Mouse (Mus musculus): ENCODE data around the gene Spef1. TPM values are rescaled to one million over a fixed set of nuclear protein-coding genes. Genes with fewer than 3 reads are reported as not detected.

Gene Spef1
- total RNA-seq, 2 experiments from 2014 or later = 0.84 to 1.4 TPM

DNA sequence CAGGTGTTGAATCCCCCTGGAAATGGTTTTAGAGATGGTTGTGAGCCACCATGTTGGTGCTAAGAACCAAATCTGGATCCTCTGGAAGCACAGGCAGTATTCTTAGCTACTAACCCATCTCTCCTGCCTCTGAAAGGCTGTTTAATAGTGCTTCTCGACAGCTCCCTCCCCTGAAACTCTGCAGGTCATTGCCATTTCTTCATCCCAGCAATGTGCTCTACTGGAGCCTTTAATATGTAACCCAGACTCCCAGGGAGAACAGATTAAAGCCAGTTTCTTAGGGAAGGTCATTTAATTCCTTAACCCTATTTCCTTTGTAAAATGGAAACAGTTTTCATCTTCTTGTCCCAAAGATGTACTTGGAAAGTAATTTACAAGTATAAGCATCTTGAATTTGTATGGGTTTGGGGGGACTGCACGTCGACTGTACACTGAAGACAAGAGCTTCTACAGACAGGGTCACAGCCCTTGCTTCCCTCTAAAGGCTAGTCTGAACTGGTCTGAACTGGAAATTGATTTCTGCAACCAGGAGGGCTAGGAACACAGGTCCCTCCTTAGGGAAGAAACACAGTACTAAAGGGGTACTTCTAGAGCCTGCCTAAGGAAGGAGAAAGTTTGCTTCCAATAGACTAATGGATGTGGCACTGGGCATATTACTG, 11.7 kb downstream of the Spef1 start:
- no peak for DNase-seq (ENCODE audit: low spot score)

DNA sequence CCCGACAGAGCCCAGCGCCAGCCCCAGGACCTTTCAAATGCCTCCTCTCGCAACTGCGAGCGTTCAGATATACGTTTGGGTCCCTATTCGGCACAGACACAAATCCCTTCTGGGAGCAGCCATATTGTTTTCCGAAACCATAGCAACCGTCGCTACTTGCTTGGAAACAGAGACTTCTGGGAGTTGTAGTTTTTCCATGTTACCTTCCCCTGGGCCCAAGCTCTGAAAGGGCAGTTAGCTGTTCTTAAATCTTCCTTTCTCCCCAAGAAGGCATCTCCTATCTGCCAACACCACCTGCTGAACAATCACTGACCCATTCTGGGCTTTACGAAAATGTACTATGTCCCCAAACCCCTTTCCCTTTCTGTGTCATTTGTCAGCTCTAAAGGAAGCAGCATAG, 12.4 kb downstream of the Spef1 start:
- DNase-seq (ENCODE audit: low spot score) = peak; percentile 81

DNA sequence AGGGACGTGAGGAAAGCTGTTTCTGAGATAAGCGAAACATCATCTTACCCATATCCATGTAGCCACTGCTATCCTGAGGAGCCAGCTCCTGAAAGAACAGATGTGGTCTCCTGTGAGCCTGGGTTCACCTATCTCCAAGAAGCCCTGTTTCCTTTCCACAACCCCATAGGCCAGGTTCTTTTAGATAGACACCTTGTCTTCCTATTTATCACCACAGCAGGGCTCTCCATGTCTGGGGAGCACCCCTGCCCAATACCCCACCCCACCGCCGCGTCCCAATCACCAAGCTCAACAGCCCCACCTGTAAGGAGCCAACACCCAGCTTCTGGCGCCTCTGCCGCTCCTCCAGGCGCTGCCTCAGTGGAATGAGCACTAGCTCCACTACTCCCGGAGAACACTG, 14.8 kb downstream of the Spef1 start:
- DNase-seq (ENCODE audit: low spot score) = no peak

DNA sequence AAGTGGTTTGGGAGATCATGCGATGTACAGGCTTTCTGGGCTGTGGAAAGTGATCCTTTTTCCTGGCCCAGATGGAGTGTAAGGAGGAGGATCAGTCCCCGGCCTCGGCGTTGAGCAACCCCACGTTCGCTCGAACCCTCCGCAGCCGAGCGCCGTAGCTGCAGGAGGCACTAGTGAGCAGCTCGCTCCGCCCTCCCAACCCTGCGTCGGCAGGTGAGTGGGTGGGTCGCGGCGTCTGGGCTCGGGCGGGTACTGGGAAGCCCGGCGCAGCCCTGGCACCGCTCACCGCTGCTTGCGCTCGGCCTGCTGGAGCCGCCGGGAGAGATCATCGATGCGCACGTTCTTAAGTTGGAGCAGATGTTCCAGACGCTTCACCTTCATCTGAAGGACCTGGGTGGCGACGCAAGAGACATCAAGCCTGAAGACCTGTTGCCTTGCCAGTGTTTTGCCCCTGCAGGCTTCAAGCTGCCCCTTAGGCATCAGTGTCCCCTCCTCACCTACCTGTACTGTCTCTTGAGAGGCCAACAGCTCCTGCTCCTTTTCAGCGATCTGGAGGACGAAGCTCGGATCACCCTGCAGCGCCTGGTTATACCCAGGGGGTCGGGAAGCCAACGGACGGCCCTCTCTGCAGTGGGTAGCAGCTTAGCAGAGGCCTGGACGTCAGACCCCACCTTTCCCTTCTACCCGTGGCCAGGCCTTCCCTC, 15.5 kb downstream of the Spef1 start:
- DNase-seq (ENCODE audit: low spot score) = peak; percentile 60

DNA sequence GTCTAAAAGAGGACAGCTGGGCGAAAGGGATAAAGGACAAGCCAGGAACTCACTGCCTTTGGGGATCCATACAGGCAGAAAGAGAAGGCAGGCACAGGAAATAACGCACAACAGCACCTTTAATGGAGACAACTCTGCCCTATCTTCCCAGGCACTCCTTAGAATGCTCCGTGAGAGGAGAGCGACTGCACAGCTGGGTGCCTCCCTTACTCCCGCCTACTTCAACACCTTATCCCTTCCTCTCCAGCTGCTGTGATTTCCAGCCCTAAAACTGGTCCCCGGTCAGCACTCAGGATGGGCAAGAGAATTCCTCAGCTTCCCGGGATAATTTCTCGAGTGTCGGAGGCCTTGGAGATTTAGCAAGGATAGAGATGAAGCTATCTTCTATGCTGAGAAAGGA, 16.1 kb downstream of the Spef1 start:
- DNase-seq (ENCODE audit: low spot score) = no peak

DNA sequence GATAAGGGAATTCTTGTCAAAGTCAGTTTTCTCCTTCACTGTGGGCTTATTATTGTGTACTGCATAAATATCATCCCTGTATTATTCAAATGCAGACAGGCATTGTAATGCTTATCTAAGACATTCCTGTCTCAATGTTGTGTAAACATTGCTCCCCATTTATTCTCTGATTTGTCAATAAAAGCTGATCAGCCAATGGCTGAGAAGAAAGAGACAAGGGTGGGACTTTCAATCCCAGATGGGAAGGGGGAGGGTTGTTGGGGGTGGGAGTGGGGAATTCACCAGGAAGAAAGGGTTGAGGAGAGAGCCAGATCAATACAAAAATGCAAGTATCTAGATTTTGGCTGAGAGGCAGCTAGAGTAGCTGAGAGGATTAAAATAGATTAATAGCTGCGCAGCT, 18.2 kb downstream of the Spef1 start:
- no peak for DNase-seq (ENCODE audit: low spot score)

DNA sequence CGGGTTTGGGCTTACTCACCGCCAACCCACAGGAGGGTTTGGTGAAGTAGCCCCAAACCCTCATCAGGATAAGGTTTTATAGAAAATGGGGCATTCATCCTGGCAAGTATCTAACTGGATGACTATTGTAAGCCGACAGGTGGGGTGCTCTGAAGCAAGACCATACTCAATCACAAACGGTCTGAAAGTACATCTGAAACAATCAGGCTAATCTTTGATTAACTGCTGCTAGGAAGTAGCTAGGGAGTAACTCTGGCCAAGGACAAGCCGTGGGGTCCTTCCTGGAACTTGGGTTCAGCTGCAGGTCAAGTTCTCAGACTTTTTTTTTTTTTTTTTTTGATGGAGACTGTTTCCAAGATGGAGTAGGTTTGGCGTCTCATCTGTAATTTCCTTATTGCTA, 19.1 kb downstream of the Spef1 start:
- DNase-seq (ENCODE audit: low spot score) = no peak

DNA sequence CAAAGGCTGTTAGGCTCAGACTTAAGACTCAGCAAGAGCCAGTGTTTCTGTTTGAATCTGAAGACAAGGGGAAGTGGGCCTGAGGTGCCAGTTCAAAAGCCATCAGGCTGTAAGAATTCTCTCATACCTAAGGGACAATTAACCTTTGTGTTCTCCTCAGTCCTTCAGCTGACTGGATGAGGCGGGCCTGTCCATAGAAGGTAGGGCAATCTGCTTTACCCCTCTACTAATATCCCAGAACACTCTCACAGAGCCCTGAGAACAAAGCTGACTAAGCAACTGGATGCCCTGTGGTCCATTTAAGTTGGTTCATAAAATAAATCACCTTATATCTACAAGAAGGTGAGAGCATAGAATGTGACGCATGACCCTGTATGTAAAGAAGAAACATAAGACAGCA, 20.9 kb downstream of the Spef1 start:
- no peak for DNase-seq (ENCODE audit: low spot score)

DNA sequence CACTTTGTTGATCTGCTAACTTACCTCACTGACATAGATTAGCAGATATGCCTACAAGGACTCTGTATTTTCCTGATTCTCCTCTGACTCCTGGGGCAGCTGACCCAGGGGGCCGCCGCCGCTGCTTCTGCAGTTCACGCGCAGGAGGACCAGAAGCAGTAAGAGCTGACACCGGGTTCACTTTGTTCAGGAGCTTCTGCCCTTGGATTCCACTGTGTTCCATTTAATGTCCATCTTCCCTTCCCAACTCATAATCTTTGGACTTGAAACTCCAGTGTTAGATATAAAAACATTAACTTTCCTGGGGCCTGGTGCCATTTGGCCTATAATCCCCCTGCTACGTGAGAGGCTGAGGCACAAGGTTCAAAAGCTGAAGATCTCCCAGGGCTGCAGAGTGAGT, 23.2 kb downstream of the Spef1 start:
- no peak for DNase-seq (ENCODE audit: low spot score)

DNA sequence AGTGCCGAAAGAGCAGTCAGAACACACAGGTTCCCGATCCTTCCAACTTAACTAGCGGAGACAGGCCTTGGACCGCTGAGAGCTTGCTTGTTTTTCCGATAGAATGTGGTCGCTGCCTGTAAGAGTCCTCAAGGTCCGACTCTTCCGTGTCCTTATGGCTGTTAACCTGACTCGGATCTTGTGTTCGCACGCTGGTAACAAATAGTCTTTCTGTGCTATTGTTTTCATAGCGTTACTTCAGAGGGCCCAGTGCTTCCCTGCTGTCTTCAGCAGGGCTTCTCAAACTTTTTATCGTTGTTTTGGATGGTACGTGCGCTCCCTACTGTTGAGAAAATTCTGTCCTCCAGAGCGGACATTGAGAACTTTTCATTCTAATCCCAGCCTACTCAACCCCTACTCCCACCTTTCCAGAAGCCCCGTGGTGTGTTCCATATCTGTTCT, 26.4 kb downstream of the Spef1 start:
- DNase-seq (ENCODE audit: low spot score) = peak; percentile 32

DNA sequence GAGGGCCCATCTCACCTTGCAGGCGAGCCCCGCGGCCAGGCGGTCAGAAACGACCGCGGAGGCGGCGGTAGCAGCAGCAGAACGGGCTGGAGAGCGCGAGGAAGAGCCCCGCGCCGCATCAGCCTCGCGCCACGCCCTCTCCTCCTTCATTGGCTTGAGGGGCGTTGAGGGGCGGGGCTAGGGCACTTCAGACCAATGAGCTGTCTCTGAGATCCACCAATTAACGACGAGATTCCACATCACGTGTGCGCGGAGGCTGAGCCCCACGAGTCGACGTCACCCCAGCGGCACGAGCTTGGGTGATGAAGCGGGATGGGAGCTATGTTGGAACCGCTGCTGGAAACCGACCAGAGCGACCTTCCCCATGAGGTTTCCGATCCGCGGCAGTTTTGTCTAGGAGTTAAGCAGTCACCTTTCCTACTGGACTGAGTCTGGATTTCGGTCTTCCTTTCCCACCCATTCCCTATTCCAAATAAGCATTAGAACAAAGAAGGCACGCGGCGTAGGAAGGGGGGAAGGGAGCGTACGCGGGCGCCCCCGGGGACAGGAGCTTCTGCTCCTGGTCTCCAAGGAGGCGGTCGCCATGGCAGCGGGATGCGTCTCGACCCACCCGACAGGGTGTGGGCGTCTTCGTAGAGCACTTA, 27.0 kb downstream of the Spef1 start, which contains the start of gene 1700037H04Rik:
Gene 1700037H04Rik (minus strand): TSS at position 144 of the 644 bp plus-strand sequence.
- DNase-seq (ENCODE audit: low spot score) = peak; percentile 97

DNA sequence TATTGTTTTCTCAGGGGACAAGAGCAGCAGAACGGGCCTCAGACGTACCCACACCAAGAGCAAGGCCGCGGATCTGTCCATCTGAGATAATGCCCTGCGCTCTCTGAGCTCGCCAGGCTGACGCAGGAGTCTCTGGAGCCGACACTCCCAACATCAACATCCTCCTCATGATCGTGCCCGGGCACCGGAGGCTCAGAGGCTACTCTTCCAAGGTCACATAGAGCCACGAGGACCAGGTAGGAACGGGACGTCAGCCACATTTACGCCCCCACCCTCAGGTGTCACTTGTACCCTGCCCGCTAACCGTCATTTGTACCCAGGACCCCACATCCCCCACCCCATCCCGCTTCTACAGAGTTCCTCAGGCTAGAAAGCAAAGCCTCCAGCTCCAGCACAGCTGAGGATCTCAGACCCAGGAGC, 27.6 kb downstream of the Spef1 start:
- no peak for DNase-seq (ENCODE audit: low spot score)

DNA sequence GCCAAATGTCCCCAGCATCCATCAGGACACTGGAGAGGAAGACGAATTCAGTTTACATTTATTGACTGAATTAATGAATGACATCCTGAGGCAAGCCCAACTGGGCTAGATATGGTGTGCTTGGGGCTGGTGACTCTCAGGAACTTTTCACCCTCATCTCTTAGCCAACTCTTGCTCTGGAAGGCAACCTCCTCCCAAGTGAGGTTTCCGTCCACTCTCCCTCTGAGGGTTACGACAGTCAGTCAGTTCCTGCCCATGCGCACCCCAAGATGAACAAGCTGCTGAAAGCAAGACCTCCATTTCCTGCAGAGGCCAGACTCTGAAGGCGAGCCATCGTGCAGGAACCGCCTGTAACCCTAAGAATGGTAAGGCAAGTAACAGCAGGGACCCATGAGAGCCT, 30.1 kb downstream of the Spef1 start:
- DNase-seq (ENCODE audit: low spot score) = no peak

DNA sequence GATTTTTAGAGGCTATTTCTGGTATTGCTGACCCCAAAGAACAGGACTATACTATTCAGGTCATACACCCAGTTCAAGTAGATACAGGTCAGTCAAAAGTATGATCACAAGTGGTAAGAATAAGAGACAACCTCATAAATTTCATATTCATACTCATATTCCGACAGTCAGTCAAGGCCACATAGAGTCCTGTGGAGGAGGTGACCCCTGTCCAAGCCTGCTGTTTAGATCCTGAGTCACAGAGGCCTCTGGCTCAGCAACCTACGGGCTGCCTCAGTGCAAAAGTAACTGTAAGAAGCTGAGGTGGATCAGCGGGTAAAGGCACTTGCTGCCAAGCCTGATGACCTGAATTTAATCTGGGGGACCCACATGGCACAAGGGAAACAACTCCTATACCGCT, 33.0 kb downstream of the Spef1 start:
- no peak for DNase-seq (ENCODE audit: low spot score)

DNA sequence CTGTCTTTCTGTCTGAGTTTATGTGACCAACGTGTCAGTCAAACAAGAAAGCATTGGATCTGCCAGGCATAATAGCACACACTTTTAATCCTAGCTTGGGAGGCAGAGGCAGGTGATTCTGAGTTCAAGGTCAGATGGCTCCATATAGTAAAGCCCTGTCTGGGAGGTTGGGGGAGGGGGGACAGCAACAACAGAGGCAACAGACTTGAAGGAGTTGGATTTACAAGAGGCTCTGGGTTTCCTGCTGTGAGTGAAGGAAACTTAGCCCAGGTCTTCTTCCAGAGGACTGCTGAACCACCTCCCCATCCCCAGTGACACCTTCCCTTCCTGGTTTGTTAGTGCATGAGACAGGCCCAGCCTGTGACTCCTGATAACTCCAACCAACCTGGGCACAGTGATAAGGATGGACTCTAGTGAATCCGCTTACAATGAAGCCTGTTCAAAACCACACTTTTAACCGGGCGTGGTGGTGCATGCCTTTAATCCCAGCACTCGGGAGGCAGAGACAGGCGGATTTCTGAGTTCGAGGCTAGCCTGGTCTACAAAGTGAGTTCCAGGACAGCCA, 34.8 kb downstream of the Spef1 start:
- DNase-seq (ENCODE audit: low spot score) = no peak

DNA sequence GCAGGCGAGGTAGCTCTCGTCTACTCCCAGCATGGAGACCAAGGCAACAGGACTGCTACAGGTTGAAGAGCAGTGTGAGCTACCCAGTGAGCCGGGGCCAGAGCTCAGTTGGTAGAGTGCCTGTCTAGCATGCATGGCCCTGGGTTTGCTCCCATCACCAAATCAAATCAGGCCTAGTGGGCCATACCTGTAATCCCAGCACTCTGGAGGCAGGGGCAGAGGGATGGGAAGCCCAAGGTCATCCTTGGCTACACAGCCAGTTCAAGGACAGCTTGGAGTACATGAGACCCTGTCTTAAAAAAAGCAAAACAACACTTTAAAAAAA, 37.9 kb downstream of the Spef1 start:
- DNase-seq (ENCODE audit: low spot score) = no peak

DNA sequence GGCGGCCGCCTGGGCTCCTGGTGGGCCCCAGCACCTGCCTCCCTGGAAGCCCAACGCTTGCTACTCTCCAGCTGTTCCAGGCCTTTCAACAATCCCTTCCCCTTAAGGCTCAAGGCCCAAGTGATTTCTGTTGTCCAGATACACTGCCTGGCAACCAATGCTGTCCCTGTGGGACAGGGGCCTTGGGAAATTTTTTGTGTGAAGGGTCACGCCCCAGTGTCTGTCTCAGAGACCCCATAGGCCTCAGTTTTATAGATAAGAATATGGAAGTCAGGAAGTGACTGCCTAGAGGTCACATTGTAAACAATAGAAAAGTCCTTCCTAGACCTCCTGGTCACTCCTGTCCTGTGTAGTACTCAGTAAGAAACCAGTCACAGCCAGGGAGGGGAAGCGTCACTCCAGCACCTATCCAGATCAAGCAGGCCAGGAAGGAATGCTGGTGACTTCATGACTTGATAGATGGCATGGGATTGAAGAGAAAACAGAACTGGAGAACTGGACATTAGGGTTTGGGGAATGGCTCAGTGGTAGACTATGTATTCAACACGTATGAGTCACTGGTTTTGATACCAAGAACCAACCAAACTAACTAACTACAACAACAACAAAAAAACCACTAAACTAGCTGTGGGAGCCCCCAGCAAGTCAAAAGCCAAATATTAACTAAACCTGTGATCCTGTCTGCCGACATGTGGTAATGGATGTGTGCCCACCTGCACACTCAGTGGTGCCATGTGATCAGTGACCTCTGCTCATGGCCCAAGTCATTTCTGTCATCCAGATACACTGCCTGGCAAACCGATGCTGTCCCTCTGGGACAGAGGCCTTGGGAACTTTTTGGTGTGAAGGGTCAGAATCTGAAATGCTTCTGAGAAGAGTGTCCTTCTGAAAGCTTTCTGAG, 38.5 kb downstream of the Spef1 start:
- DNase-seq (ENCODE audit: low spot score) = no peak

DNA sequence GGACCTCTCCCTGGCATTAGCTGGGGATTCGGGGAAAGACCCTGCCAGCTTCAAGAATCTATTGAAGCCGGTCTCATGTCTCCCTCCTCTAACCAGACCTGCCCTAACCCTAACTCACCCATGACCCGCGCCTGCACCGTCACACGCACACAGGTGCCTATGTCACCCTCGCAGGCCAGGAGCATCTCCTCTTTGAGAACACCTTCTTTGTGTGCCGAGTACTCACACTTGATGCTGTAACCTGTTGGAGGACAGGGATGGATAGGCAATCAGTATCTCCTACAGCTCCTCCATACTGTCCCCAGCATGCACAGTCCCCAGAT, 40.1 kb downstream of the Spef1 start:
- DNase-seq (ENCODE audit: low spot score) = no peak

DNA sequence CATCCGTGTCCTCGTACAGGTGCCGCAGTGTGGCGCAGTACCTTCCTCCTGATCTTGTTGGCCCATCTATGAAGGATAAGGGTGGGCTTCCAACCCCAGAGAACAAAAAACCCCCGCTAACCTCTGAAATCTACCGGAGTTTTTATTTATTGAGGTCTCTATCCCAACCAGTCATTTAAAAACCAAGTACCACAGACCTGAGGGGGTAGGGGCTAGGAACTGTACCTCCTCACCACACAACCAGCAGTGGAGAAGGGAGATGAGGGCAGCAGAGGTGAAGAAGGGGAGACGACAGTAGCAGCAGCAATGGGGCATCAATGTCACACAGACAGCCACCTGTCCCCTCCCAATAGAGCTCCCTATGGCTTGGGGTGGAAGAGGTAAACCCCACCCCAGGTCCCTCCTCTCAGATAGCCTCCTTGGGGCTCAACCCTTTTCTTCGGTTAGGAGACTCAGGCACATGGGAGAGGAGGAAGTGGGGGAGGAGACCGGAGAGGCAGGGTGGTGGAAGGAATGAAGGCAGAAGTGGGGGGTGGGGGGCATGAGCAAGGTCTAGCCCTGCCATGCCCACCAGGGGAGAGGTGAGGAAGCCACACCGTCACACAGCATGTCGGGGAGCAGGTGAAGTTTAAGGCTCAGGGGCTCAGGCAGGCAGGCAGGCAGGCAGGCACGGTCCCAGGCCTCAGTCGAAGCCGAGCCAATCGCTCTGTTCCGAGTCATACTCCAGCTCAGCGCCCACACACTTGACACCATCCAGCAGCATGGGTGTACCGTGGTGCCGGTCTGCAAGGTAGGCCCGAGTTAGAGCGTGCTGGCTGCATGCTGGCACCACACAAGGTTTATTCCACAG, 40.7 kb downstream of the Spef1 start:
- no peak for DNase-seq (ENCODE audit: low spot score)

DNA sequence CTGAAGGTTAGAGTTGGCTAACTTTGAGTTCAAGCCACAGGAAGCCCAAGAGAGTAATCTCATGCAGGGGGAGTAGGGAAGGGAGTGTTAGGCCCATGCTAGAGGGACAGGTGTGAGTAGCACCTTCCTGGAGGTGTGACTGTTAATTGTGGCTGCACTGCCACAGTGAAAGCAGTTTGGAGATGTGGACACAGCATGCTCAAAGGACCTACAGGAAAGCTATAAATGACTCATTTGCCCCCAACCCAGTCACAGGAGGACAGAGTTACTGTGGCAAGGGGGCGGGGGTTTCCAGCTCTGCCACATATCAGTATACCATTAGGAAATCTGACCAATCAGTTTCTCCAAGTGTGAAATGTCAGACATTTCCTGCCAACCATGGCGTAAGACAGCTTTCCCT, 41.5 kb downstream of the Spef1 start:
- no peak for DNase-seq (ENCODE audit: low spot score)

DNA sequence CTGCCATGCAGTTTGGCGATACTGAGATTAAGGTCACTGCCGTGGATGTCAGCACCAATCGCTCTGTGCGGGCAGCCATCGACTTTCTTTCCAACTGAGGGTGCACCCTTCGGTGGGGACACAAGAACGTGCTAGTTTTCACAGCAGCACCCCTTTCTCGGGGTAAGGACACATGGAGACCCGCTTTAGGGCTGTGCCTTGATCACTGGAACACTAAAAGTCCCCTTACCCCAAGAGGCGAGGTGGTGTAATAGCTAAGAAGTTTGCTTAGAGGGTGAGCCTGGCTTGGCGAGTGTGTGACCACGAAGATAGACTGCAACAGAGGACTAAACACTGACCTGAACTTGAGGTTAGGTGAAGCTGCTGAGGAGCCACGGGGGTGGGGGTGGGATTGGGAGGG, 42.0 kb downstream of the Spef1 start:
- no peak for DNase-seq (ENCODE audit: low spot score)
